Mouse (Mus musculus): ENCODE data around the gene Cdr2l. TPM values are rescaled to one million over a fixed set of nuclear protein-coding genes. Genes with fewer than 3 reads are reported as not detected.
A peak's percentile ranks its signal among the peaks of the same experiment; 100 is the strongest.

The Cdr2l gene
- polyA plus RNA-seq, 1 experiment from 2014 or later, result 1.3 TPM

DNA sequence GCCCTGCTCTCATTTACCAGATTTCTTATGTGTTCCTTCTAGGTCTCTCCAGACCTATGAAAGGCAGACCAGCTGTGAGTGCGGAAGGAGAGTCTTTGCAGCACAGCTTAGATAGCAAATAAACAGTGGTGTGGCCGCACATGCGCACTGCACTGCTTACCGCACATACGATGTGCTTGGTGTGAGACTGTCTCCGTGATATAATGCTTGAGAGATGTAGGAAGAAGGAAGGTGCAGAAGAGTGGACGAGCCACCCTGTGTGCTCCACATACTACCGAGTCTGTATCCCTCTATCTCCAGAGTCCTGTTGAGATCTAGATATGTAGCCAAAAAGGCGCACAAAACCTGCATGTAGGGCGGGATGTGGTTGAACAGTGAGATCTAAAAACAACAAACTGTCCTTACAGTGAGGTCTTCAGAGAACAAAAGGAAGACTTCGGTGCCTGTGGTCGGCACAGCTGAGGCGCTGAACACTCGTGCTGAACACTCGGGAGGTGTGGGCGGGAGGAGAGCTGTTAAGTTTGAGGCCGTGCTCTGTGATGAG, 25.2 kb downstream of the Cdr2l start:
- H3K9me3 ChIP-seq (ENCODE audit: low read length), result no peaks in the 10 kb centered on the region
- TF ChIP-seq EP300 (IDR thresholded peaks at IDR 0.05; ENCODE audit: low read depth) (no peak), CTCF (IDR thresholded peaks at IDR 0.05; ENCODE audit: low read depth) (no peak)
- H3K36me3 ChIP-seq (replicated peaks; ENCODE audit: insufficient read depth, low read length), result peaks cover 15% of the 10 kb centered on the region
- H3K27me3 ChIP-seq (ENCODE audit: insufficient read depth, low read length), result no peaks in the 10 kb centered on the region
- ATAC-seq (no peak), DNase-seq (no peak)
- H3K9ac ChIP-seq (replicated peaks), result no peak overlapping the region
- 81% methylated on average over 17 of the region's 17 CpGs for WGBS (ENCODE audit: insufficient replicate concordance)
- no peak overlapping the region for H3K4me2 ChIP-seq (ENCODE audit: low read depth, low read length)
- peaks cover 25% of the 10 kb centered on the region for H3K4me1 ChIP-seq (ENCODE audit: insufficient read depth)
- no peak overlapping the region for H3K4me3 ChIP-seq (ENCODE audit: low read depth, low read length)
- H3K27ac ChIP-seq (ENCODE audit: low read depth), result no peak overlapping the region

DNA sequence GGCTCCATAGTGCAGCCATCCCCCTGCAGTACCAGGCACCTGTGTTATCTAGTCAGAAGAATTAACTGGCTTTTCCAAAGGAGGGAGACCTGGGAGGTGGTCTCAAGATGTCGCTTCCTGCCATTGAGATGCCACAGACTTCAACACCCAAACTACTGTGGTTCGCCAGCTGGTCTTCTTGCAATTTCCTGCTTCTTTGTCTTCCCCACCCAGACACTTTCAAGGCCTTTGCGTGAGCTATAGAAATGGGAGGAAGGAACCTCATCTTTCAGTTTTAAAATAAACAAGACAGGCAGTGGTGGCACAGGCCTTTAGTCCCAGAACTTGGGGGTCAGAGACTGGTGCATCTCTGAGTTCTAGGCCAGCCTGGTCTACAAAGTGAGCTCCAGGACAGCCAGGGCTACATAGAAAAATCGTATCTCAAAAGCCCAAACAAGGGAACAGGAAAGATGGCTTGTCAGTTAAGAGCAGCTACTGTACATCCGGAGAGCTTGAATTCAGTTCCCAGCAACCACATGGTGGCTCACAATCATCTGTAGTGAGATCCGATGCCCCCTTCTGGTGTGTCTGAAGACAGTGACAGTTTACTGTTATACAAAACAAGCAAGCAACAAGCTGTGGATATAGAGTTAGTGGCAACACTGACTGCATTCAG, 26.7 kb downstream of the Cdr2l start:
- Histone ChIP-seq H3K4me1 (ENCODE audit: insufficient read depth) (peaks cover 25% of the 10 kb centered on the region), H3K9me3 (ENCODE audit: low read length) (no peaks in the 10 kb centered on the region), H3K27me3 (ENCODE audit: insufficient read depth, low read length) (no peaks in the 10 kb centered on the region), H3K36me3 (replicated peaks; ENCODE audit: insufficient read depth, low read length) (peaks cover 15% of the 10 kb centered on the region), H3K4me2 (ENCODE audit: low read depth, low read length) (no peak overlapping the region), H3K27ac (ENCODE audit: low read depth) (peak overlapping the region; percentile 55), H3K9ac (replicated peaks) (no peak overlapping the region), H3K4me3 (ENCODE audit: low read depth, low read length) (no peak overlapping the region)
- ATAC-seq (no peak), DNase-seq (no peak)
- 55% methylated on average over 6 of the region's 6 CpGs for WGBS (ENCODE audit: insufficient replicate concordance)
- TF ChIP-seq EP300 (IDR thresholded peaks at IDR 0.05; ENCODE audit: low read depth) (no peak), CTCF (IDR thresholded peaks at IDR 0.05; ENCODE audit: low read depth) (no peak; the same call in 1 of the 2 replicates)

DNA sequence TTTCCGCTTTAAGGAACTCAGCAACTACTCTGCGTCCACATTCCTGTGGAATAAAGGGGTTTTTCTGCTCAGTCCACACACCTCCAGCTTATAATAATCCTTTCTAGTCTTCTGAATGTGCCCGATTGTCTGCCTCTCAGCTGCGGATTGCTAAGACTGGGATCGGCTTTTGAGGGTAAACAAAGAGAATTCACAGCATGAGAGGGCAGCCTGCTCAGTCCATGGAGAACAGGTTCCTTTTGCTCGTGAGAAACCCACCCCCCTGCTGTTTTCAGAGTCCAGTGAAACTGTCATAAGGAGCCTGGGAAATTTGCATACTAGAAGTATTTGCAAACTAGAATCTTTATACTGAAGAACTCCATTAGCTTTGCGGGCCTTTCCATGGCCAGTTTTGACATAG, 27.8 kb downstream of the Cdr2l start:
- H3K36me3 ChIP-seq (replicated peaks; ENCODE audit: insufficient read depth, low read length), result peaks cover 15% of the 10 kb centered on the region
- ATAC-seq, result no peak

DNA sequence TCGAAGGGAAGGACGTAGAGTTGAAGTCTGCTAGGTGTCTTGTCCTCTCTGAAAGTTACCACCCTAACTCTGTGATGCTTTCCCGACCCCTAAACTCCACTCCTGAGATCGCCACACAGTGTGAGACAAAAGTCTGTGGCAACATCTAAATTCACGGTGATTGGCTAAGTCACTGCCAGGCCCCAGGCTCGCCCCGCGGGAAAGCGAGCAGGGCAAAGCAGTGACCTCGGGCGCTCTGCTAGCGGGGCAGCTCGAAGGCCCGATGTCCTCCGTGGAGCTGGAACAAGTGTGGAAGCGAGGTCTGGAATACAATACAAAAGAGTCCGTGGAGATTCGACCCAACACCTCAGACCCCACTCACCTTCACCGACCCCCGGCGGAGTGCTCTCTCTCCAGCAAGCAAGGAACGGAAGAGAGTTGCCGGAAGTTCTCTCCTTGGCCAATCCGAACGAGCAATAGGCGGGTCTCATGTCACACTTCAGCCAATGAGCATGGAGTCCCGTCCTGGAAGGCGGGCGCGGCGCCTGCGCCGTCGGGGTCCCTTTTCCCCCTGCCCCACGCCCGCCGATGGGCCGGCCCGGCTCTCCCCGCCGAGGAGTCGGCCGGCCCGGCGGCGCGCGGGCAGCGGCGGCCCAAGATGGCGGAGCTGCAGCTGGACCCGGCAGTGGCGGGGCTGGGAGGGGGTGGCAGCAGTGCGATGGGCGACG, 38.0 kb downstream of the Cdr2l start, which contains the start of the genes Atp5h and Kctd2:
Atp5h (minus strand) TSS at position 432 of the 707 bp plus-strand sequence.
Kctd2 (plus strand) TSS at position 598 of the 707 bp plus-strand sequence.
- peak within 1 kb of the TSS; percentile 91 for H3K4me3 ChIP-seq (ENCODE audit: low read depth, low read length)
- ATAC-seq (peak; percentile 98), DNase-seq (peak; percentile 95)
- TF ChIP-seq EP300 (IDR thresholded peaks at IDR 0.05; ENCODE audit: low read depth) (no peak), CTCF (IDR thresholded peaks at IDR 0.05; ENCODE audit: low read depth) (no peak)
- peaks cover 25% of the 10 kb centered on the region for H3K36me3 ChIP-seq (replicated peaks; ENCODE audit: insufficient read depth, low read length)
- H3K9ac ChIP-seq (replicated peaks), result peak within 1 kb of the TSS; percentile 94
- no peaks in the 10 kb centered on the region for H3K9me3 ChIP-seq (ENCODE audit: low read length)
- peaks cover 24% of the 10 kb centered on the region for H3K4me1 ChIP-seq (ENCODE audit: insufficient read depth)
- H3K4me2 ChIP-seq (ENCODE audit: low read depth, low read length), result peak within 1 kb of the TSS; percentile 96
- 1% methylated on average over 50 of the region's 56 CpGs for WGBS (ENCODE audit: insufficient replicate concordance)
- H3K27ac ChIP-seq (ENCODE audit: low read depth), result peak within 1 kb of the TSS; percentile 83
- no peaks in the 10 kb centered on the region for H3K27me3 ChIP-seq (ENCODE audit: insufficient read depth, low read length)

More for the DNA sequence above, 27.8 kb downstream of the Cdr2l start:
- no peaks in the 10 kb centered on the region for H3K9me3 ChIP-seq (ENCODE audit: low read length)
- no peak overlapping the region for H3K4me3 ChIP-seq (ENCODE audit: low read depth, low read length)
- DNase-seq, result no peak
- TF ChIP-seq EP300 (IDR thresholded peaks at IDR 0.05; ENCODE audit: low read depth) (no peak), CTCF (IDR thresholded peaks at IDR 0.05; ENCODE audit: low read depth) (no peak)
- WGBS (ENCODE audit: insufficient replicate concordance), result 86% methylated on average over 7 of the region's 7 CpGs
- no peak overlapping the region for H3K9ac ChIP-seq (replicated peaks)
- peaks cover 20% of the 10 kb centered on the region for H3K4me1 ChIP-seq (ENCODE audit: insufficient read depth)
- no peak overlapping the region for H3K27ac ChIP-seq (ENCODE audit: low read depth)
- no peaks in the 10 kb centered on the region for H3K27me3 ChIP-seq (ENCODE audit: insufficient read depth, low read length)
- no peak overlapping the region for H3K4me2 ChIP-seq (ENCODE audit: low read depth, low read length)

DNA sequence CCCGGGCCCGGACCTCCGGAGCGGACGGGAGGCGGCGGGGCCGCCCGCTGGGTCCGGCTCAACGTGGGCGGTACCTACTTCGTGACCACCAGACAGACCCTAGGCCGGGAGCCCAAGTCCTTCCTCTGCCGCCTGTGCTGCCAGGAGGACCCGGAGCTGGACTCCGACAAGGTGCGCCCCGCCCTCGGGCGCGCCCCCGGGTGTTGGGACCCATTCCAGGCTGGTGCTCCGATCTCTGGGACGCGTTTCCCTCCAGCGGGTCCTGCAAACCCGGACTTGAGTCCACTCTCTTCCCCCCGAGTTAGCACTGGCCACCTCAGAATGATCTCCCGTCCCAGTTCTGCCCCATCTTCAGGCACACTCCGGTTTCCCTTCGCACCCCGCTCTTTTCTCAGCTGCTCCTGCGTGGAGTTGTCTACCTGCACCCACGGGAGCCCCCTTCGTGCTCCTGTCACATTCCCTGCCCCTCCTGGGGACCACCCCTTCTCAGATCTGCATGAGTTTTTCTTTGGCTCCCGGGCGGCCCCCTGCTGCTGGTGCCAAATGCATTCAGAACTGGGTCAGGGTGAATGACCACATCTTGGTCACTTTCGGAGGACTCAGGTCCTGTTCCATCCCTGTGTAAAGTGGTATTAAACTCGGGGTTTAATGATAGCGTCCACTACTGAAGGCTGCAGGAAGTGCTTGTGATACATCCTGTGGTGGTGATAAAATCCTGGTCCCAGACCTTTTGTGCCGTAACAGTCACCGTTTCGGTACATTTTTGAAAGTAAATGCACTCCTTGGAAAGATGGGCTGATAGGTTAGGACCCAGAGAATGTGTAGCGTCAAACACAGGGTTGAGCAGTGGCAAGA, 38.8 kb downstream of the Cdr2l start:
- Histone ChIP-seq H3K27ac (ENCODE audit: low read depth) (peak overlapping the region; percentile 80), H3K36me3 (replicated peaks; ENCODE audit: insufficient read depth, low read length) (peaks cover 25% of the 10 kb centered on the region), H3K4me3 (ENCODE audit: low read depth, low read length) (peak overlapping the region; percentile 91), H3K27me3 (ENCODE audit: insufficient read depth, low read length) (no peaks in the 10 kb centered on the region), H3K9ac (replicated peaks) (peak overlapping the region; percentile 94), H3K9me3 (ENCODE audit: low read length) (no peaks in the 10 kb centered on the region), H3K4me2 (ENCODE audit: low read depth, low read length) (peak overlapping the region; percentile 96), H3K4me1 (ENCODE audit: insufficient read depth) (peaks cover 24% of the 10 kb centered on the region)
- ATAC-seq, result peak; percentile 46
- 2% methylated on average over 27 of the region's 45 CpGs for WGBS (ENCODE audit: insufficient replicate concordance)
- TF ChIP-seq CTCF (IDR thresholded peaks at IDR 0.05; ENCODE audit: low read depth) (peak; percentile 5; the same call in 1 of the 2 replicates), EP300 (IDR thresholded peaks at IDR 0.05; ENCODE audit: low read depth) (no peak)
- DNase-seq, result peak; percentile 72
